Comparison of ENCODE assay signal across 11 mouse cellular contexts in the genomic region with DNA sequence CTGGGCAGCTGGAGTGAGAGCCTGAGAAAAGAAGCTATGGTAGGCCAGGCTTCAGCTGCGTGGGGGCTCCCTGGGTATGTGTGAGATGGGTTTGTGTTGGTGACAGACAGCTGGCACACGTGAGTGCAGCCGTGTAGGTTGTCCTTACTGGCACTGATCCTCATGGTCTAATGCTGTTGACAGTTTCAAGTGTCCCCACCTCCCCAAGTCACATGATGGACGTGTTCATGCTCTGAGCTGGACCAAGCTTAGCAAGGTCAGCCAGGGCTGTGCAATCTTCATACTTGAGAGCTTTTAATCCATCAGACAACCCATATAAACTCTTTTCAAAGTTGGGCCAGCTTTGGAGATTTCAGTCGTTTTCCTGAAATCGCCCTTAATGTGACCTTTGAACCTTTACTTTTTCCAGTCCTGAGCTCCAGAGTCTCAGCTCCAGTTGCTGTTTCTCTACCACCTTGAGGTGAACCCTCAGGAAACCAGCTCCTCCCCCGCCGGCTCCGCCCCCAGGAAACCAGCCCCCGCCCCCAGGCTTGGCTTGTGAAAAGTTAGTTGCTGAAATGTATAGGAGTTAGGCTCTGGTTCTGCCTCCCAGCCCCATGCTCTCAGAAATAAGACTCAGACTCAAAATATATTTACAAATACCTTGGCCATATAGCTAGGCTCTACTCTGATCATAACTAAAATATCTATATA. TPM values are rescaled to one million over a fixed set of nuclear protein-coding genes. Genes with fewer than 3 reads are reported as not detected.
DNase-seq lines count a peak whose midpoint lies in the region; ATAC-seq and TF ChIP-seq lines count a peak whose summit lies in the region.
"Had no signal": no experiment of that assay in that cellular context is flagged by ENCODE, and none has a peak within 500 bp of the region (broad histone marks: within the 10 kb centered on the region; RNA-seq: fewer than 3 reads in every experiment).

No protein-coding gene starts in this region.

- H3K36me3 ChIP-seq in heart, adult 2 months (ENCODE audit: control insufficient read depth, insufficient read depth, low read length), result no peaks in the 10 kb centered on the region
- H3K36me3 ChIP-seq in kidney, embryonic 14.5 days (ENCODE audit: control insufficient read depth, insufficient read depth, low read length), result no peaks in the 10 kb centered on the region

- peak; percentile 88 for TF ChIP-seq EP300 in heart, adult 2 months (IDR thresholded peaks at IDR 0.05; ENCODE audit: insufficient read depth, low read depth, low read length)

- no peak for TF ChIP-seq CTCF in heart, adult 2 months (IDR thresholded peaks at IDR 0.05)

- H3K4me2 ChIP-seq in kidney, embryonic 14.5 days (replicated peaks; ENCODE audit: low read depth, low read length), result no peak overlapping the region
- H3K4me2 ChIP-seq: liver, embryonic 15.5 days had no signal

- TF ChIP-seq POLR2A in heart, adult 2 months (IDR thresholded peaks at IDR 0.05; ENCODE audit: insufficient read depth, low read depth, low read length), result no peak

- H3K27ac ChIP-seq in heart, adult 2 months, result peak overlapping the region; percentile 47; the same call in 1 of the 2 replicates
- H3K27ac ChIP-seq in kidney, embryonic 14.5 days (ENCODE audit: low read depth, low read length), result no peak overlapping the region
- H3K27ac ChIP-seq: kidney, postnatal 0 days; liver, embryonic 15.5 days had no signal

- H3K79me2 ChIP-seq in heart, adult 2 months (replicated peaks; ENCODE audit: control insufficient read depth, insufficient read depth, low read length), result no peaks in the 10 kb centered on the region

- H3K4me3 ChIP-seq in heart, adult 2 months, result no peak overlapping the region
- no peak overlapping the region for H3K4me3 ChIP-seq in kidney, embryonic 14.5 days (ENCODE audit: low read length)
- H3K4me3 ChIP-seq: liver, embryonic 15.5 days had no signal

- ATAC-seq in kidney, embryonic 14.5 days (ENCODE audit: low FRiP score, low TSS enrichment), result peak; percentile 32; the same call in 1 of the 2 replicates

- H3K4me1 ChIP-seq in heart, adult 2 months (ENCODE audit: control insufficient read depth, insufficient read depth, low read length), result no peaks in the 10 kb centered on the region; the same call in 1 of the 2 replicates
- H3K4me1 ChIP-seq in kidney, embryonic 14.5 days (ENCODE audit: control insufficient read depth, insufficient read depth, low read length), result no peaks in the 10 kb centered on the region

- no peaks in the 10 kb centered on the region for H3K27me3 ChIP-seq in heart, adult 2 months (ENCODE audit: control insufficient read depth, insufficient read depth, low read length)
- no peaks in the 10 kb centered on the region for H3K27me3 ChIP-seq in kidney, embryonic 14.5 days (ENCODE audit: control insufficient read depth, insufficient read depth, low read length)
- H3K27me3 ChIP-seq: liver, embryonic 15.5 days had no signal

- no peaks in the 10 kb centered on the region for H3K9me3 ChIP-seq in kidney, embryonic 14.5 days (ENCODE audit: control insufficient read depth, low read length)
- H3K9me3 ChIP-seq: liver, embryonic 15.5 days had no signal

- H3K9ac ChIP-seq in heart, adult 2 months (ENCODE audit: low read depth, low read length), result no peak overlapping the region
- H3K9ac ChIP-seq in kidney, embryonic 14.5 days (ENCODE audit: low read depth, low read length), result no peak overlapping the region
- H3K9ac ChIP-seq: liver, embryonic 15.5 days had no signal

- intact Hi-C loops in heart, adult 2 months (cut with DNase I), result loop anchor here (1.0 kb wide), 1 partner anchor 34 kb away; no protein-coding TSS in a partner anchor
- intact Hi-C loops in heart, postnatal 36 days (cut with DNase I), result loop anchor here (1.0 kb wide), 2 partner anchors 34 to 69 kb away; no protein-coding TSS in a partner anchor

- 21% methylated on average over 10 of the region's 10 CpGs for WGBS in heart, adult 2 months
- 27% methylated on average over 10 of the region's 10 CpGs for WGBS in kidney, embryonic 14.5 days

- no peak for DNase-seq in heart, adult 2 months
- DNase-seq in heart, postnatal 36 days, result no peak
- DNase-seq in NIH3T3 (ENCODE audit: low read depth), result peak; percentile 36
- DNase-seq in thymus, adult 18-20 months, result peak; percentile 45
- no peak for DNase-seq in layer of hippocampus, postnatal 14 days (ENCODE audit: low spot score in 2 of 2)
- no peak for DNase-seq in urinary bladder, adult 2 months (ENCODE audit: low spot score)
- DNase-seq in layer of hippocampus, adult 9-10 months (ENCODE audit: low spot score), result no peak

RNA-seq across cellular contexts. Expression of a gene that starts 11.0 kb away (rescaled TPM):
- total RNA-seq in heart, adult 2 months (2021), result 10 to 100 TPM; 17.5 to 18.3 TPM
- 38.1 and 45.5 TPM in 2 replicates for polyA plus RNA-seq in heart, adult 2 months (2012; rRNA removed)
- 10 to 100 TPM; 16.9 to 20.6 TPM for total RNA-seq in heart, postnatal 36 days (2021)
- 7.0 and 12.4 TPM in 2 replicates for polyA plus RNA-seq in kidney, embryonic 14.5 days (2014; fragmentation: Nextera tagmentation; extraction: Ambion mirVana)
- 10 to 100 TPM; 17.1 to 18.1 TPM for total RNA-seq in layer of hippocampus, postnatal 14 days (2021)
- polyA plus RNA-seq in urinary bladder, adult 2 months (2012; rRNA removed), result 85.1 and 99.6 TPM in 2 replicates

RNA-seq across cellular contexts. Expression of a gene that starts 12.4 kb away (rescaled TPM):
- under 1 TPM; 0.39 to 0.61 TPM for total RNA-seq in heart, adult 2 months (2021)
- polyA plus RNA-seq in heart, adult 2 months (2012; rRNA removed), result 2.8 and 5.4 TPM in 2 replicates
- total RNA-seq in heart, postnatal 36 days (2021), result under 1 TPM; 0.38 to 0.56 TPM
- not detected in 2 replicates for polyA plus RNA-seq in kidney, embryonic 14.5 days (2014; fragmentation: Nextera tagmentation; extraction: Ambion mirVana)
- total RNA-seq in layer of hippocampus, postnatal 14 days (2021), result not detected
- 0.73 and 0.78 TPM in 2 replicates for polyA plus RNA-seq in urinary bladder, adult 2 months (2012; rRNA removed)
- polyA plus RNA-seq: embryonic facial prominence, embryonic 11.5 days had no signal

RNA-seq across cellular contexts. Expression of a gene that starts 16.4 kb away (rescaled TPM):
- total RNA-seq in heart, adult 2 months (2021), result 1 to 10 TPM; 1.6 to 1.7 TPM
- polyA plus RNA-seq in heart, adult 2 months (2012; rRNA removed), result 3.1 and 4.8 TPM in 2 replicates
- total RNA-seq in heart, postnatal 36 days (2021), result 1 to 10 TPM; 1.5 to 1.6 TPM
- polyA plus RNA-seq in kidney, embryonic 14.5 days (2014; fragmentation: Nextera tagmentation; extraction: Ambion mirVana), result 2.8 and 3.0 TPM in 2 replicates
- 1 to 10 TPM; 2.8 TPM for total RNA-seq in layer of hippocampus, postnatal 14 days (2021)
- polyA plus RNA-seq in urinary bladder, adult 2 months (2012; rRNA removed), result 6.8 TPM in 2 replicates

RNA-seq across cellular contexts. Expression of a gene that starts 26.1 kb away (rescaled TPM):
- under 1 TPM; 0.18 to 0.26 TPM for total RNA-seq in heart, adult 2 months (2021)
- polyA plus RNA-seq in heart, adult 2 months (2012; rRNA removed), result 0.91 and 1.6 TPM in 2 replicates
- under 1 TPM in 1 of 2 experiments, not detected in 1; 0.39 TPM for total RNA-seq in heart, postnatal 36 days (2021)
- polyA plus RNA-seq in kidney, embryonic 14.5 days (2014; fragmentation: Nextera tagmentation; extraction: Ambion mirVana), result 1.3 and 1.6 TPM in 2 replicates
- total RNA-seq in layer of hippocampus, postnatal 14 days (2021), result 1 to 10 TPM in 1 of 2 experiments, under 1 TPM in 1; 0.98 to 1.9 TPM
- polyA plus RNA-seq in urinary bladder, adult 2 months (2012; rRNA removed), result 108 and 135 TPM in 2 replicates

RNA-seq across cellular contexts. Expression of a gene that starts 33.4 kb away (rescaled TPM):
- 100 to 1,000 TPM; 438 to 511 TPM for total RNA-seq in heart, adult 2 months (2021)
- 761 and 809 TPM in 2 replicates for polyA plus RNA-seq in heart, adult 2 months (2012; rRNA removed)
- total RNA-seq in heart, postnatal 36 days (2021), result 100 to 1,000 TPM; 508 to 532 TPM
- polyA plus RNA-seq in kidney, embryonic 14.5 days (2014; fragmentation: Nextera tagmentation; extraction: Ambion mirVana), result 397 and 412 TPM in 2 replicates
- 100 to 1,000 TPM; 130 TPM for total RNA-seq in layer of hippocampus, postnatal 14 days (2021)
- polyA plus RNA-seq in urinary bladder, adult 2 months (2012; rRNA removed), result 223 and 242 TPM in 2 replicates

Comparison
In these comparisons a context has a peak if more than half of its experiments do, and no peak if none do; other contexts are left out.
1. DNase-seq: peak in NIH3T3 (single experiment) and thymus, adult 18-20 months (2 of 2); none in heart, adult 2 months (0 of 2), heart, postnatal 36 days (0 of 2), layer of hippocampus, postnatal 14 days (0 of 2), urinary bladder, adult 2 months (single experiment) and layer of hippocampus, adult 9-10 months (single experiment).